Mouse (Mus musculus) mature B cell (primary cell): Measurements from ENCODE around the gene Cd96.

Experiments used
- in situ Hi-C: fragments of 300-500 bp; cut with MboI; formaldehyde crosslinking; loops from 2 replicates; pipeline ENCODE4 v1.14.3; 2019

Cd96 gene

GRCm38 (mm10) chr16:46036261-46036660 lies 83.8 kb downstream of the Cd96 start:
- in situ Hi-C loops: no loop called here

GRCm38 (mm10) chr16:46033896-46034295 lies 86.2 kb downstream of the Cd96 start:
- in situ Hi-C loops: no loop called here

GRCm38 (mm10) chr16:46022958-46023491 lies 97.0 kb downstream of the Cd96 start:
- in situ Hi-C loops: loop anchor here (25.0 kb wide), 2 partner anchors 286 to 861 kb away; partner anchors contain the start of genes Abhd10, Atg3 and Slc35a5

- in situ Hi-C loops: loop anchor here (25.0 kb wide), 2 partner anchors 285 to 860 kb away; partner anchors contain the start of genes Abhd10, Atg3 and Slc35a5
Measured at GRCm38 (mm10) chr16:46022189-46022928, 97.7 kb downstream of the Cd96 start.

GRCm38 (mm10) chr16:46021302-46021701 lies 98.7 kb downstream of the Cd96 start:
- in situ Hi-C loops: loop anchor here (25.0 kb wide), 2 partner anchors 284 to 859 kb away; partner anchors contain the start of genes Abhd10, Atg3 and Slc35a5

- in situ Hi-C loops: loop anchor here (25.0 kb wide), 2 partner anchors 283 to 858 kb away; partner anchors contain the start of genes Abhd10, Atg3 and Slc35a5
Measured at GRCm38 (mm10) chr16:46020396-46020795, 99.7 kb downstream of the Cd96 start.

GRCm38 (mm10) chr16:46019799-46020198 lies 100.3 kb downstream of the Cd96 start:
- in situ Hi-C loops: loop anchor here (25.0 kb wide), 2 partner anchors 282 to 857 kb away; partner anchors contain the start of genes Abhd10, Atg3 and Slc35a5

- in situ Hi-C loops: loop anchor here (25.0 kb wide), 2 partner anchors 282 to 857 kb away; partner anchors contain the start of genes Abhd10, Atg3 and Slc35a5
Measured at GRCm38 (mm10) chr16:46019359-46019758, 100.7 kb downstream of the Cd96 start.

- in situ Hi-C loops: loop anchor here (25.0 kb wide), 2 partner anchors 274 to 849 kb away; partner anchors contain the start of genes Abhd10, Atg3 and Slc35a5
Measured at GRCm38 (mm10) chr16:46011696-46012095, 108.4 kb downstream of the Cd96 start.

GRCm38 (mm10) chr16:46010906-46011220 lies 109.2 kb downstream of the Cd96 start:
- in situ Hi-C loops: loop anchor here (25.0 kb wide), 2 partner anchors 274 to 849 kb away; partner anchors contain the start of genes Abhd10, Atg3 and Slc35a5

- in situ Hi-C loops: loop anchor here (25.0 kb wide), 2 partner anchors 273 to 848 kb away; partner anchors contain the start of genes Abhd10, Atg3 and Slc35a5
Measured at GRCm38 (mm10) chr16:46010153-46010905, 109.7 kb downstream of the Cd96 start, which contains the start of gene Plcxd2. Gene Plcxd2 (minus strand): TSS chr16:46010218.

GRCm38 (mm10) chr16:46009717-46010116 lies 110.3 kb downstream of the Cd96 start:
- in situ Hi-C loops: loop anchor here (25.0 kb wide), 2 partner anchors 272 to 847 kb away; partner anchors contain the start of genes Abhd10, Atg3 and Slc35a5

GRCm38 (mm10) chr16:46008766-46009165 lies 111.3 kb downstream of the Cd96 start:
- in situ Hi-C loops: loop anchor here (25.0 kb wide), 2 partner anchors 271 to 846 kb away; partner anchors contain the start of genes Abhd10, Atg3 and Slc35a5

- in situ Hi-C loops: loop anchor here (25.0 kb wide), 2 partner anchors 271 to 846 kb away; partner anchors contain the start of genes Abhd10, Atg3 and Slc35a5
Measured at GRCm38 (mm10) chr16:46008036-46008605, 111.9 kb downstream of the Cd96 start.

- in situ Hi-C loops: loop anchor here (25.0 kb wide), 2 partner anchors 269 to 844 kb away; partner anchors contain the start of genes Abhd10, Atg3 and Slc35a5
Measured at GRCm38 (mm10) chr16:46006261-46006660, 113.8 kb downstream of the Cd96 start.

- in situ Hi-C loops: loop anchor here (25.0 kb wide), 2 partner anchors 264 to 839 kb away; partner anchors contain the start of genes Abhd10, Atg3 and Slc35a5
Measured at GRCm38 (mm10) chr16:46001550-46002166, 118.4 kb downstream of the Cd96 start.

- in situ Hi-C loops: loop anchor here (25.0 kb wide), 2 partner anchors 264 to 839 kb away; partner anchors contain the start of genes Abhd10, Atg3 and Slc35a5
Measured at GRCm38 (mm10) chr16:46000976-46001375, 119.1 kb downstream of the Cd96 start.

- in situ Hi-C loops: loop anchor here (25.0 kb wide), 2 partner anchors 262 to 837 kb away; partner anchors contain the start of genes Abhd10, Atg3 and Slc35a5
Measured at GRCm38 (mm10) chr16:45999374-46000191, 120.5 kb downstream of the Cd96 start.

GRCm38 (mm10) chr16:45998231-45998630 lies 121.8 kb downstream of the Cd96 start:
- in situ Hi-C loops: no loop called here
